7 mouse cellular contexts compared by ENCODE assay signal in the genomic region with DNA sequence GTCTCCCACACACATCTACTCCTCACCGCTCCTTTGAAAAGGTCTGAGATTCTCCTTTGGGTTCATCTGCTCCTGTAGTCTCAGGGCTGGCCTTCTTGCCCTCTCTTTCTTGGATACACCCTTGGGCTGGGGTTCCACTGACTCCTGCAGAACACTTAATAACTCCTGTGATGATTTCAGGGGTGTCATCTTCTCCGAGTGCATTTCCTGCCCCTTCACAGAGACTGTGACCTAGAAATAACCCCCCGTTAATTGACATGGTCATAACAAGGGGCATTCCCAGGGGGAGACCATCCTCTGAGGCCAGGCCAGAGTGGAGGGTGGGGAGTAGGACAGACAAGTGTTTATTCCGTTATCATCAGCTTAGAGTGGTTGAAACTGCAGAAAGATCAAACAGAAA. TPM values are rescaled to one million over a fixed set of nuclear protein-coding genes. Genes with fewer than 3 reads are reported as not detected.
DNase-seq lines count a peak whose midpoint lies in the region; ATAC-seq and TF ChIP-seq lines count a peak whose summit lies in the region.

No protein-coding gene starts in this region.

- peaks cover 16% of the 10 kb centered on the region for H3K4me1 ChIP-seq in neural tube, embryonic 11.5 days (ENCODE audit: control insufficient read depth, insufficient read depth, low read length)
- H3K4me1 ChIP-seq in forebrain, postnatal 0 days (ENCODE audit: insufficient read depth), result peaks cover 13% of the 10 kb centered on the region
- peaks cover 16% of the 10 kb centered on the region for H3K4me1 ChIP-seq in limb, embryonic 15.5 days
- peaks cover 18% of the 10 kb centered on the region for H3K4me1 ChIP-seq in stomach, embryonic 16.5 days (ENCODE audit: control insufficient read depth, insufficient read depth, low read length)

- peaks cover 5% of the 10 kb centered on the region for H3K36me3 ChIP-seq in neural tube, embryonic 11.5 days (ENCODE audit: control insufficient read depth, insufficient read depth, low read length)
- H3K36me3 ChIP-seq in forebrain, postnatal 0 days (ENCODE audit: insufficient read depth), result peaks cover 14% of the 10 kb centered on the region; the same call in 1 of the 2 replicates
- peaks cover 19% of the 10 kb centered on the region for H3K36me3 ChIP-seq in limb, embryonic 15.5 days
- H3K36me3 ChIP-seq in stomach, embryonic 16.5 days (ENCODE audit: control insufficient read depth, insufficient read depth, low read length), result no peaks in the 10 kb centered on the region

- no peak for ATAC-seq in neural tube, embryonic 11.5 days (ENCODE audit: insufficient read depth, low FRiP score, low TSS enrichment)
- no peak for ATAC-seq in forebrain, postnatal 0 days
- no peak for ATAC-seq in limb, embryonic 15.5 days (ENCODE audit: insufficient number of reproducible peaks, low FRiP score, low TSS enrichment, low read depth)
- ATAC-seq in stomach, embryonic 16.5 days (ENCODE audit: insufficient read depth, low FRiP score), result no peak

- DNase-seq in neural tube, embryonic 11.5 days (ENCODE audit: low spot score), result no peak
- no peak for DNase-seq in neural tube, embryonic 10.5 days (ENCODE audit: extremely low spot score, low spot score)
- DNase-seq in forebrain, postnatal 0 days, result no peak
- DNase-seq in thymus, adult 18-20 months, result no peak
- DNase-seq in thymus, postnatal 10 days (ENCODE audit: low spot score in 2 of 2), result no peak

- no peak for TF ChIP-seq CTCF in forebrain, postnatal 0 days (IDR thresholded peaks at IDR 0.05; ENCODE audit: low read depth)

- WGBS in neural tube, embryonic 11.5 days, result 42% methylated on average over 4 of the region's 4 CpGs
- 62% methylated on average over 4 of the region's 4 CpGs for WGBS in forebrain, postnatal 0 days
- 44% methylated on average over 4 of the region's 4 CpGs for WGBS in limb, embryonic 15.5 days
- WGBS in stomach, embryonic 16.5 days, result 38% methylated on average over 4 of the region's 4 CpGs

- H3K4me2 ChIP-seq in neural tube, embryonic 11.5 days (ENCODE audit: low read depth), result peak overlapping the region; percentile 67
- peak overlapping the region; percentile 71 for H3K4me2 ChIP-seq in forebrain, postnatal 0 days (ENCODE audit: low read depth)
- H3K4me2 ChIP-seq in limb, embryonic 15.5 days, result peak overlapping the region; percentile 72
- peak overlapping the region; percentile 76 for H3K4me2 ChIP-seq in stomach, embryonic 16.5 days (ENCODE audit: low read depth, low read length)

- H3K27ac ChIP-seq in neural tube, embryonic 11.5 days (ENCODE audit: low read depth, low read length), result no peak overlapping the region
- no peak overlapping the region for H3K27ac ChIP-seq in forebrain, postnatal 0 days (ENCODE audit: low read depth, low read length)
- H3K27ac ChIP-seq in limb, embryonic 15.5 days, result no peak overlapping the region
- no peak overlapping the region for H3K27ac ChIP-seq in stomach, embryonic 16.5 days (ENCODE audit: low read length)

- peak overlapping the region; percentile 90 for H3K4me3 ChIP-seq in neural tube, embryonic 11.5 days (ENCODE audit: low read depth, low read length)
- peak overlapping the region; percentile 89; the same call in 1 of the 2 replicates for H3K4me3 ChIP-seq in forebrain, postnatal 0 days (ENCODE audit: low read depth, low read length)
- peak overlapping the region; percentile 86 for H3K4me3 ChIP-seq in limb, embryonic 15.5 days
- peak overlapping the region; percentile 97 for H3K4me3 ChIP-seq in stomach, embryonic 16.5 days (replicated peaks; ENCODE audit: low read length)

- peak overlapping the region; percentile 26 for H3K9ac ChIP-seq in neural tube, embryonic 11.5 days (ENCODE audit: low read length)
- 0 out of 2 replicates have a peak overlapping the region, but pooled peaks have one; percentile 25 for H3K9ac ChIP-seq in forebrain, postnatal 0 days
- no peak overlapping the region for H3K9ac ChIP-seq in limb, embryonic 15.5 days
- peak overlapping the region; percentile 92 for H3K9ac ChIP-seq in stomach, embryonic 16.5 days (ENCODE audit: low read length)

- no peaks in the 10 kb centered on the region for H3K27me3 ChIP-seq in neural tube, embryonic 11.5 days (ENCODE audit: control insufficient read depth, insufficient read depth, low read length)
- no peaks in the 10 kb centered on the region for H3K27me3 ChIP-seq in forebrain, postnatal 0 days (ENCODE audit: insufficient read depth, low read length)
- H3K27me3 ChIP-seq in limb, embryonic 15.5 days, result no peaks in the 10 kb centered on the region
- H3K27me3 ChIP-seq in stomach, embryonic 16.5 days (ENCODE audit: control insufficient read depth, insufficient read depth, low read length), result no peaks in the 10 kb centered on the region

- no peaks in the 10 kb centered on the region for H3K9me3 ChIP-seq in neural tube, embryonic 11.5 days (ENCODE audit: control insufficient read depth, low read length)
- no peaks in the 10 kb centered on the region for H3K9me3 ChIP-seq in forebrain, postnatal 0 days (ENCODE audit: low read length)
- no peaks in the 10 kb centered on the region for H3K9me3 ChIP-seq in limb, embryonic 15.5 days
- H3K9me3 ChIP-seq in stomach, embryonic 16.5 days (replicated peaks; ENCODE audit: control insufficient read depth, low read length), result no peaks in the 10 kb centered on the region

RNA-seq across cellular contexts. Expression of a gene that starts 1.3 kb away (rescaled TPM):
- polyA plus RNA-seq in neural tube, embryonic 11.5 days (2014; fragmentation: Nextera tagmentation; extraction: Ambion mirVana), result 59.2 and 60.7 TPM in 2 replicates
- 26.1 and 29.7 TPM in 2 replicates for total RNA-seq in forebrain, postnatal 0 days (2014; rRNA removed)
- 12.4 and 18.5 TPM in 2 replicates for polyA plus RNA-seq in forebrain, postnatal 0 days (2015; fragmentation: Nextera tagmentation; extraction: Ambion mirVana)
- polyA plus RNA-seq in limb, embryonic 15.5 days (2015; fragmentation: Nextera tagmentation; extraction: Ambion mirVana), result 48.7 and 48.9 TPM in 2 replicates
- 47.6 and 50.3 TPM in 2 replicates for polyA plus RNA-seq in stomach, embryonic 16.5 days (2015; fragmentation: Nextera tagmentation; extraction: Ambion mirVana)

RNA-seq across cellular contexts. Expression of a gene that starts 1.8 kb away (rescaled TPM):
- polyA plus RNA-seq in neural tube, embryonic 11.5 days (2014; fragmentation: Nextera tagmentation; extraction: Ambion mirVana), result 14.6 and 15.0 TPM in 2 replicates
- 7.4 and 8.0 TPM in 2 replicates for total RNA-seq in forebrain, postnatal 0 days (2014; rRNA removed)
- 3.5 and 4.9 TPM in 2 replicates for polyA plus RNA-seq in forebrain, postnatal 0 days (2015; fragmentation: Nextera tagmentation; extraction: Ambion mirVana)
- polyA plus RNA-seq in limb, embryonic 15.5 days (2015; fragmentation: Nextera tagmentation; extraction: Ambion mirVana), result 9.3 and 10.1 TPM in 2 replicates
- polyA plus RNA-seq in stomach, embryonic 16.5 days (2015; fragmentation: Nextera tagmentation; extraction: Ambion mirVana), result 8.8 and 9.6 TPM in 2 replicates

RNA-seq across cellular contexts. Expression of a gene that starts 28.7 kb away (rescaled TPM):
- 22.9 and 23.2 TPM in 2 replicates for polyA plus RNA-seq in neural tube, embryonic 11.5 days (2014; fragmentation: Nextera tagmentation; extraction: Ambion mirVana)
- total RNA-seq in forebrain, postnatal 0 days (2014; rRNA removed), result 8.6 and 12.0 TPM in 2 replicates
- 13.2 and 16.3 TPM in 2 replicates for polyA plus RNA-seq in forebrain, postnatal 0 days (2015; fragmentation: Nextera tagmentation; extraction: Ambion mirVana)
- 19.7 and 21.4 TPM in 2 replicates for polyA plus RNA-seq in limb, embryonic 15.5 days (2015; fragmentation: Nextera tagmentation; extraction: Ambion mirVana)
- polyA plus RNA-seq in stomach, embryonic 16.5 days (2015; fragmentation: Nextera tagmentation; extraction: Ambion mirVana), result 19.2 and 20.3 TPM in 2 replicates

RNA-seq across cellular contexts. Expression of a gene that starts 28.9 kb away (rescaled TPM):
- 33.6 and 35.6 TPM in 2 replicates for polyA plus RNA-seq in neural tube, embryonic 11.5 days (2014; fragmentation: Nextera tagmentation; extraction: Ambion mirVana)
- total RNA-seq in forebrain, postnatal 0 days (2014; rRNA removed), result 21.8 and 24.2 TPM in 2 replicates
- polyA plus RNA-seq in forebrain, postnatal 0 days (2015; fragmentation: Nextera tagmentation; extraction: Ambion mirVana), result 19.4 and 23.4 TPM in 2 replicates
- 16.7 and 17.7 TPM in 2 replicates for polyA plus RNA-seq in limb, embryonic 15.5 days (2015; fragmentation: Nextera tagmentation; extraction: Ambion mirVana)
- 18.4 and 19.2 TPM in 2 replicates for polyA plus RNA-seq in stomach, embryonic 16.5 days (2015; fragmentation: Nextera tagmentation; extraction: Ambion mirVana)

RNA-seq across cellular contexts. Expression of a gene that starts 59.6 kb away (rescaled TPM):
- not detected in 2 replicates for polyA plus RNA-seq in neural tube, embryonic 11.5 days (2014; fragmentation: Nextera tagmentation; extraction: Ambion mirVana)
- total RNA-seq in forebrain, postnatal 0 days (2014; rRNA removed), result not detected in 2 replicates
- not detected in 2 replicates for polyA plus RNA-seq in forebrain, postnatal 0 days (2015; fragmentation: Nextera tagmentation; extraction: Ambion mirVana)
- not detected in 2 replicates for polyA plus RNA-seq in limb, embryonic 15.5 days (2015; fragmentation: Nextera tagmentation; extraction: Ambion mirVana)
- 0.14 TPM in 2 replicates for polyA plus RNA-seq in stomach, embryonic 16.5 days (2015; fragmentation: Nextera tagmentation; extraction: Ambion mirVana)
